Mouse (Mus musculus) megakaryocyte, embryonic 14.5 days (primary cell): ENCODE measurements around the gene Epb41l4b. TPM values are rescaled to one million over a fixed set of nuclear protein-coding genes. Genes with fewer than 3 reads are reported as not detected.

Source experiments
- H3K27me3 ChIP-seq: replicated peaks from 2 replicates; pipeline ENCODE3; 2012; ENCODE audit warnings: inconsistent platforms
- H3K36me3 ChIP-seq: replicated peaks from 2 replicates; pipeline ENCODE3; 2012; ENCODE audit warnings: low read length, inconsistent platforms, mixed read lengths
- H3K4me1 ChIP-seq: 2 replicates; pipeline ENCODE4 v1.6.1; 2012; ENCODE audit warnings: inconsistent platforms
- H3K4me3 ChIP-seq: replicated peaks from 2 replicates; pipeline ENCODE3; 2012; ENCODE audit warnings: moderate library complexity, mild to moderate bottlenecking, inconsistent platforms
- H3K9me3 ChIP-seq: 2 replicates; pipeline ENCODE4 v1.6.1; 2012; ENCODE audit warnings: inconsistent platforms
- FLI1 ChIP-seq: IDR thresholded peaks from 2 replicates; pipeline ENCODE4 v1.6.1; 2012; ENCODE audit warnings: low read length, inconsistent platforms, mixed read lengths
- GATA1 ChIP-seq: IDR thresholded peaks from 3 replicates; pipeline ENCODE4 v1.6.1; 2012; ENCODE audit warnings: mixed read lengths, low read length, inconsistent platforms, borderline replicate concordance
- polyA plus RNA-seq: library from polyadenylated mRNA; stranded (reverse); fragments of >175 nt; gene quantifications from 2 replicates; pipeline ENCODE4 v1.2.3, GENCODE M21; 2012; ENCODE audit warnings: low replicate concordance; ENCODE audit not compliant: insufficient read depth

Gene Epb41l4b
- polyA plus RNA-seq, 1 experiment: 0.46 TPM

- peaks cover 29% of the 10 kb centered on the region for H3K9me3 ChIP-seq
- peaks cover 3% of the 10 kb centered on the region for H3K36me3 ChIP-seq
- no peaks in the 10 kb centered on the region; the same call in 1 of the 2 replicates for H3K4me1 ChIP-seq
- peaks cover 20% of the 10 kb centered on the region for H3K27me3 ChIP-seq
- TF ChIP-seq FLI1: no peak
- no peak for TF ChIP-seq GATA1
- no peak overlapping the region for H3K4me3 ChIP-seq
Measured at GRCm38 (mm10) chr4:57097411-57097810, 45.8 kb downstream of the Epb41l4b start.

GRCm38 (mm10) chr4:57095569-57095968 lies 47.7 kb downstream of the Epb41l4b start:
- peaks cover 21% of the 10 kb centered on the region for H3K27me3 ChIP-seq
- TF ChIP-seq GATA1 (no peak), FLI1 (no peak)
- H3K9me3 ChIP-seq: peaks cover 20% of the 10 kb centered on the region
- H3K4me3 ChIP-seq: no peak overlapping the region
- H3K4me1 ChIP-seq: peaks cover 5% of the 10 kb centered on the region
- no peaks in the 10 kb centered on the region for H3K36me3 ChIP-seq

GRCm38 (mm10) chr4:57091363-57091762 lies 51.9 kb downstream of the Epb41l4b start:
- H3K27me3 ChIP-seq: peaks cover 21% of the 10 kb centered on the region
- H3K36me3 ChIP-seq: no peaks in the 10 kb centered on the region
- H3K4me1 ChIP-seq: peaks cover 20% of the 10 kb centered on the region
- TF ChIP-seq FLI1: no peak
- no peak for TF ChIP-seq GATA1
- H3K9me3 ChIP-seq: 0 out of 2 replicates have a peak, but pooled peaks cover 4% of the 10 kb centered on the region
- H3K4me3 ChIP-seq: no peak overlapping the region

- no peak for TF ChIP-seq FLI1
- TF ChIP-seq GATA1: no peak
- Histone ChIP-seq H3K27me3 (peaks cover 8% of the 10 kb centered on the region), H3K4me3 (no peak overlapping the region), H3K4me1 (peaks cover 43% of the 10 kb centered on the region), H3K36me3 (no peaks in the 10 kb centered on the region), H3K9me3 (0 out of 2 replicates have a peak, but pooled peaks cover 4% of the 10 kb centered on the region)
Measured at GRCm38 (mm10) chr4:57088301-57088700, 54.9 kb downstream of the Epb41l4b start.

GRCm38 (mm10) chr4:57085750-57086400 lies 57.4 kb downstream of the Epb41l4b start:
- Histone ChIP-seq H3K4me1 (peaks cover 56% of the 10 kb centered on the region), H3K36me3 (no peaks in the 10 kb centered on the region), H3K27me3 (no peaks in the 10 kb centered on the region), H3K9me3 (0 out of 2 replicates have a peak, but pooled peaks cover 4% of the 10 kb centered on the region), H3K4me3 (no peak overlapping the region)
- TF ChIP-seq GATA1 (no peak), FLI1 (no peak)

- Histone ChIP-seq H3K4me3 (no peak overlapping the region), H3K36me3 (no peaks in the 10 kb centered on the region), H3K9me3 (no peaks in the 10 kb centered on the region), H3K4me1 (peaks cover 63% of the 10 kb centered on the region), H3K27me3 (peaks cover 10% of the 10 kb centered on the region)
- no peak for TF ChIP-seq FLI1
- TF ChIP-seq GATA1: no peak
Measured at GRCm38 (mm10) chr4:57083653-57084052, 59.6 kb downstream of the Epb41l4b start.

GRCm38 (mm10) chr4:57082775-57083428 lies 60.3 kb downstream of the Epb41l4b start:
- peaks cover 59% of the 10 kb centered on the region for H3K4me1 ChIP-seq
- no peak for TF ChIP-seq GATA1
- no peak for TF ChIP-seq FLI1
- H3K4me3 ChIP-seq: peak overlapping the region; percentile 71
- no peaks in the 10 kb centered on the region for H3K36me3 ChIP-seq
- peaks cover 12% of the 10 kb centered on the region for H3K27me3 ChIP-seq
- no peaks in the 10 kb centered on the region for H3K9me3 ChIP-seq

GRCm38 (mm10) chr4:57081463-57081862 lies 61.8 kb downstream of the Epb41l4b start:
- Histone ChIP-seq H3K9me3 (no peaks in the 10 kb centered on the region), H3K27me3 (peaks cover 12% of the 10 kb centered on the region), H3K4me1 (peaks cover 59% of the 10 kb centered on the region), H3K4me3 (no peak overlapping the region), H3K36me3 (no peaks in the 10 kb centered on the region)
- TF ChIP-seq GATA1 (no peak), FLI1 (no peak)

- Histone ChIP-seq H3K27me3 (peaks cover 19% of the 10 kb centered on the region), H3K4me1 (peaks cover 26% of the 10 kb centered on the region), H3K4me3 (no peak overlapping the region), H3K36me3 (no peaks in the 10 kb centered on the region), H3K9me3 (no peaks in the 10 kb centered on the region)
- TF ChIP-seq FLI1 (no peak), GATA1 (no peak)
Measured at GRCm38 (mm10) chr4:57073843-57074242, 69.4 kb downstream of the Epb41l4b start.

- Histone ChIP-seq H3K9me3 (no peaks in the 10 kb centered on the region), H3K36me3 (no peaks in the 10 kb centered on the region), H3K27me3 (peaks cover 17% of the 10 kb centered on the region), H3K4me3 (no peak overlapping the region), H3K4me1 (peaks cover 32% of the 10 kb centered on the region)
- TF ChIP-seq FLI1 (no peak), GATA1 (no peak)
Measured at GRCm38 (mm10) chr4:57073174-57073573, 70.1 kb downstream of the Epb41l4b start.

GRCm38 (mm10) chr4:57070640-57071039 lies 72.6 kb downstream of the Epb41l4b start:
- H3K36me3 ChIP-seq: no peaks in the 10 kb centered on the region
- no peak for TF ChIP-seq FLI1
- no peak for TF ChIP-seq GATA1
- H3K4me1 ChIP-seq: peaks cover 40% of the 10 kb centered on the region
- peaks cover 14% of the 10 kb centered on the region for H3K27me3 ChIP-seq
- no peak overlapping the region for H3K4me3 ChIP-seq
- H3K9me3 ChIP-seq: no peaks in the 10 kb centered on the region
